Mouse (Mus musculus) heart, adult 18-20 months (tissue): ENCODE data around the gene Sft2d1. TPM values are rescaled to one million over a fixed set of nuclear protein-coding genes. Genes with fewer than 3 reads are reported as not detected.
"Not testable (repeated sequence)": the region's sequence is repeated elsewhere in the genome, so short reads cannot be mapped to it uniquely, and the experiment has no call there.

Source experiments
- DNase-seq, 2 experiments: peaks; one replicate each; pipeline ENCODE4 v3.0.0; 2021 to 2022; ENCODE audit warnings: mixed read lengths in 1 of 2
- total RNA-seq, 2 experiments: library from RNA; stranded (reverse); gene quantifications; 2 replicates each; pipeline ENCODE4 v1.2.3; 2021

Sft2d1 gene
- total RNA-seq, 2 experiments from 2014 or later, result 16.4 to 17.8 TPM

- DNase-seq, result no peak
These were observed 8.0 kb upstream of the Sft2d1 start for GRCm38 (mm10) chr17:8302772-8303438.

GRCm38 (mm10) chr17:8303671-8304070 lies 7.2 kb upstream of the Sft2d1 start:
- no peak for DNase-seq

GRCm38 (mm10) chr17:8305801-8306200 lies 5.1 kb upstream of the Sft2d1 start:
- DNase-seq, result no peak

- peak in 1 of 2 experiments; percentile 38 for DNase-seq
These were observed 849 bp downstream of the Sft2d1 start for GRCm38 (mm10) chr17:8311751-8312150.

- no peak for DNase-seq
These were observed 3.1 kb downstream of the Sft2d1 start for GRCm38 (mm10) chr17:8313976-8314375.

GRCm38 (mm10) chr17:8316251-8316650 lies 5.3 kb downstream of the Sft2d1 start:
- DNase-seq, result no peak

- not testable (repeated sequence) for DNase-seq
These were observed 16.0 kb downstream of the Sft2d1 start for GRCm38 (mm10) chr17:8326877-8327276.

GRCm38 (mm10) chr17:8328511-8329174 lies 17.7 kb downstream of the Sft2d1 start:
- no peak for DNase-seq

- DNase-seq, result no peak
These were observed 19.7 kb downstream of the Sft2d1 start for GRCm38 (mm10) chr17:8330602-8331001.

GRCm38 (mm10) chr17:8337159-8337558 lies 26.3 kb downstream of the Sft2d1 start, which contains the start of gene Prr18:
Gene Prr18 (plus strand): TSS chr17:8337459.
- DNase-seq, result not testable (repeated sequence)

- no peak for DNase-seq
These were observed 28.9 kb downstream of the Sft2d1 start for GRCm38 (mm10) chr17:8339666-8340374.

- DNase-seq, result peak in 1 of 2 experiments; percentile 29
These were observed 29.8 kb downstream of the Sft2d1 start for GRCm38 (mm10) chr17:8340407-8341359.

- DNase-seq, result no peak
These were observed 30.6 kb downstream of the Sft2d1 start for GRCm38 (mm10) chr17:8341360-8341963.

GRCm38 (mm10) chr17:8342706-8343105 lies 31.8 kb downstream of the Sft2d1 start:
- DNase-seq, result no peak

GRCm38 (mm10) chr17:8343416-8343815 lies 32.5 kb downstream of the Sft2d1 start:
- DNase-seq, result peak; percentile 7 to 12

- no peak for DNase-seq
These were observed 36.9 kb downstream of the Sft2d1 start for GRCm38 (mm10) chr17:8347765-8348285.

GRCm38 (mm10) chr17:8348941-8349340 lies 38.0 kb downstream of the Sft2d1 start:
- DNase-seq, result no peak

GRCm38 (mm10) chr17:8351088-8351487 lies 40.2 kb downstream of the Sft2d1 start:
- DNase-seq, result no peak

GRCm38 (mm10) chr17:8355692-8356091 lies 44.8 kb downstream of the Sft2d1 start, which contains the start of gene T2:
Gene T2 (plus strand): TSS chr17:8355992.
- DNase-seq, result no peak

- DNase-seq, result no peak
These were observed 46.6 kb downstream of the Sft2d1 start for GRCm38 (mm10) chr17:8357498-8357897.

- DNase-seq, result no peak
These were observed 50.0 kb downstream of the Sft2d1 start for GRCm38 (mm10) chr17:8360876-8361275.
